Mouse (Mus musculus) heart, postnatal 14 days (tissue): ENCODE results near the gene Prkag2. TPM values are rescaled to one million over a fixed set of nuclear protein-coding genes. Genes with fewer than 3 reads are reported as not detected.
A peak's percentile ranks its signal among the peaks of the same experiment; 100 is the strongest.

Experiments used
- DNase-seq, 2 experiments: peaks; one replicate each; pipeline ENCODE4 v3.0.0; 2021 to 2022
- intact Hi-C: fragments of 180-260 bp; cut with DNase I; formaldehyde crosslinking; loops from one replicate; pipeline ENCODE4 v1.15.1; 2025
- total RNA-seq, 2 experiments: library from RNA; stranded (reverse); gene quantifications; 2 replicates each; pipeline ENCODE4 v1.2.3; 2021

Gene Prkag2
- total RNA-seq, 2 experiments from 2014 or later = 41.9 to 43.5 TPM

GRCm38 (mm10) chr5:24979312-24979967, 121.0 kb downstream of the Prkag2 start:
- DNase-seq = no peak
- intact Hi-C loops = no loop called here

- intact Hi-C loops = no loop called here
Observed at GRCm38 (mm10) chr5:24976907-24977306, 123.5 kb downstream of the Prkag2 start.

GRCm38 (mm10) chr5:24976236-24976635, 124.2 kb downstream of the Prkag2 start:
- intact Hi-C loops = no loop called here
- peak; percentile 43 to 56 for DNase-seq

More at GRCm38 (mm10) chr5:24976907-24977306, 123.5 kb downstream of the Prkag2 start:
- no peak for DNase-seq

- intact Hi-C loops = no loop called here
Observed at GRCm38 (mm10) chr5:24975100-24975499, 125.3 kb downstream of the Prkag2 start.

GRCm38 (mm10) chr5:24973672-24974225, 126.7 kb downstream of the Prkag2 start:
- intact Hi-C loops = no loop called here
- no peak for DNase-seq

More at GRCm38 (mm10) chr5:24975100-24975499, 125.3 kb downstream of the Prkag2 start:
- no peak for DNase-seq

GRCm38 (mm10) chr5:24973228-24973627, 127.2 kb downstream of the Prkag2 start:
- peak; percentile 62 to 73 for DNase-seq
- intact Hi-C loops = no loop called here

GRCm38 (mm10) chr5:24970552-24971275, 129.7 kb downstream of the Prkag2 start:
- DNase-seq = no peak
- intact Hi-C loops = no loop called here

GRCm38 (mm10) chr5:24969241-24969880, 131.1 kb downstream of the Prkag2 start:
- DNase-seq = no peak
- intact Hi-C loops = no loop called here

- intact Hi-C loops = no loop called here
- DNase-seq = no peak
Observed at GRCm38 (mm10) chr5:24968792-24969191, 131.7 kb downstream of the Prkag2 start.

- DNase-seq = no peak
- intact Hi-C loops = no loop called here
Observed at GRCm38 (mm10) chr5:24967898-24968535, 132.4 kb downstream of the Prkag2 start.

GRCm38 (mm10) chr5:24963776-24964175, 136.7 kb downstream of the Prkag2 start:
- intact Hi-C loops = loop anchor here (5.0 kb wide), 1 partner anchor 56 kb away; no protein-coding TSS in a partner anchor
- peak; percentile 69 to 80 for DNase-seq

GRCm38 (mm10) chr5:24960791-24961190, 139.7 kb downstream of the Prkag2 start:
- intact Hi-C loops = loop anchor here (5.0 kb wide), 1 partner anchor 53 kb away; no protein-coding TSS in a partner anchor
- DNase-seq = peak; percentile 75 to 79

GRCm38 (mm10) chr5:24959758-24960157, 140.7 kb downstream of the Prkag2 start:
- intact Hi-C loops = loop anchor here (5.0 kb wide), 1 partner anchor 52 kb away; no protein-coding TSS in a partner anchor

GRCm38 (mm10) chr5:24958596-24958995, 141.8 kb downstream of the Prkag2 start:
- intact Hi-C loops = no loop called here
- no peak for DNase-seq

More at GRCm38 (mm10) chr5:24959758-24960157, 140.7 kb downstream of the Prkag2 start:
- no peak for DNase-seq

GRCm38 (mm10) chr5:24956891-24957290, 143.6 kb downstream of the Prkag2 start:
- no peak for DNase-seq
- intact Hi-C loops = no loop called here

GRCm38 (mm10) chr5:24952842-24953741, 147.3 kb downstream of the Prkag2 start:
- DNase-seq = no peak
- intact Hi-C loops = loop anchor here (5.0 kb wide), 1 partner anchor 41 kb away; no protein-coding TSS in a partner anchor

- DNase-seq = no peak
- intact Hi-C loops = loop anchor here (5.0 kb wide), 1 partner anchor 40 kb away; no protein-coding TSS in a partner anchor
Observed at GRCm38 (mm10) chr5:24952212-24952611, 148.2 kb downstream of the Prkag2 start.

GRCm38 (mm10) chr5:24950891-24951574, 149.4 kb downstream of the Prkag2 start:
- DNase-seq = no peak
- intact Hi-C loops = loop anchor here (5.0 kb wide), 1 partner anchor 39 kb away; no protein-coding TSS in a partner anchor
